Mouse (Mus musculus) B cell, adult 62 days (primary cell): Measurements from ENCODE around the gene Olfr552. TPM values are rescaled to one million over a fixed set of nuclear protein-coding genes. Genes with fewer than 3 reads are reported as not detected.

Source experiments
- total RNA-seq: library from RNA; stranded (reverse); gene quantifications from 4 replicates; pipeline ENCODE4 v1.2.4, GENCODE M21; 2023

The Olfr552 gene
- not detected in 4 replicates for total RNA-seq

GRCm38 (mm10) chr7:102597378-102598031, at the start of gene Olfr552:
TSS of gene Olfr552 (plus strand) at chr7:102597770.

GRCm38 (mm10) chr7:102549570-102549969, 48.0 kb upstream of the Olfr552 start, which contains the start of gene Olfr549:
TSS of gene Olfr549 (plus strand) at chr7:102549870.

GRCm38 (mm10) chr7:102564999-102565997, 32.3 kb upstream of the Olfr552 start, which contains the start of gene Trim21:
TSS of gene Trim21 (minus strand) at chr7:102565486.

GRCm38 (mm10) chr7:102571142-102571541, 26.4 kb upstream of the Olfr552 start, which contains the start of gene Olfr550:
TSS of gene Olfr550 (plus strand) at chr7:102571442.

GRCm38 (mm10) chr7:102591786-102592185, 5.8 kb upstream of the Olfr552 start, which contains the start of gene Olfr551:
TSS of gene Olfr551 (minus strand) at chr7:102591886.

GRCm38 (mm10) chr7:102618118-102618517, 20.5 kb downstream of the Olfr552 start, which contains the start of gene Olfr553:
TSS of gene Olfr553 (minus strand) at chr7:102618218.

GRCm38 (mm10) chr7:102638132-102638531, 40.6 kb downstream of the Olfr552 start, which contains the start of gene Olfr554:
TSS of gene Olfr554 (plus strand) at chr7:102638432.

Other genes starting within 250 kb of the Olfr552 start
- 39.8 to 52.1 TPM (median 45.3 TPM) in 4 replicates for gene Rrm1, start 156.1 kb upstream of the Olfr552 start, total RNA-seq
- gene Olfr543, start 116.1 kb upstream of the Olfr552 start, total RNA-seq, result not detected in 4 replicates
- not detected in 4 replicates for gene Olfr544, start 109.5 kb upstream of the Olfr552 start, total RNA-seq
- not detected in 4 replicates for gene Olfr545, start 98.2 kb upstream of the Olfr552 start, total RNA-seq
- not detected in 4 replicates for gene Olfr547, start 63.0 kb upstream of the Olfr552 start, total RNA-seq
- not detected in 4 replicates for gene Olfr548-ps1, start 56.9 kb upstream of the Olfr552 start, total RNA-seq
- not detected in 4 replicates for gene Olfr549, start 47.9 kb upstream of the Olfr552 start, total RNA-seq
- 32.2 to 40.5 TPM (median 36.2 TPM) in 4 replicates for gene Trim21, start 32.3 kb upstream of the Olfr552 start, total RNA-seq
- gene Olfr550, start 26.3 kb upstream of the Olfr552 start, total RNA-seq, result not detected in 4 replicates
- gene Olfr551, start 5.9 kb upstream of the Olfr552 start, total RNA-seq, result not detected in 4 replicates
- not detected in 4 replicates for gene Olfr553, start 20.4 kb downstream of the Olfr552 start, total RNA-seq
- not detected in 4 replicates for gene Olfr554, start 40.7 kb downstream of the Olfr552 start, total RNA-seq
- not detected in 4 replicates for gene Olfr555, start 61.1 kb downstream of the Olfr552 start, total RNA-seq
- gene Olfr556, start 67.1 kb downstream of the Olfr552 start, total RNA-seq, result not detected in 4 replicates
- gene Trim68, start 89.6 kb downstream of the Olfr552 start, total RNA-seq, result 11.7 to 17.4 TPM (median 15.2 TPM) in 4 replicates
- gene Olfr557, start 98.1 kb downstream of the Olfr552 start, total RNA-seq, result not detected in 4 replicates
- not detected in 4 replicates for gene Olfr558, start 104.4 kb downstream of the Olfr552 start, total RNA-seq
- gene Olfr33, start 121.3 kb downstream of the Olfr552 start, total RNA-seq, result not detected in 4 replicates
- not detected in 4 replicates for gene Olfr559, start 129.7 kb downstream of the Olfr552 start, total RNA-seq
- gene Olfr560, start 161.6 kb downstream of the Olfr552 start, total RNA-seq, result not detected in 4 replicates
- not detected in 4 replicates for gene Olfr78, start 161.7 kb downstream of the Olfr552 start, total RNA-seq
- gene Olfr561, start 173.5 kb downstream of the Olfr552 start, total RNA-seq, result not detected in 4 replicates
- not detected in 4 replicates for gene Olfr564, start 205.7 kb downstream of the Olfr552 start, total RNA-seq